Mouse (Mus musculus) cerebellum, adult 2 months (tissue): ENCODE measurements around the gene Bcas3.

Experiments
- CTCF ChIP-seq: fragments of 200-500 bp; IDR thresholded peaks from 2 replicates; pipeline ENCODE4 v1.5.1; 2011; ENCODE audit warnings: low read depth, mild to moderate bottlenecking, control low read depth, low read length, moderate library complexity, borderline replicate concordance; ENCODE audit not compliant: insufficient read depth
- POLR2A ChIP-seq: fragments of 200-500 bp; IDR thresholded peaks from 2 replicates; pipeline ENCODE4 v1.6.1; 2011; ENCODE audit warnings: low read length, control low read depth, borderline replicate concordance; ENCODE audit not compliant: insufficient read depth

GRCm38 (mm10) chr11:85837648-85838423, 484.9 kb downstream of the Bcas3 start:
- TF ChIP-seq CTCF, result no peak
- no peak for TF ChIP-seq POLR2A
